Mouse (Mus musculus) kidney, postnatal 0 days (tissue): ENCODE results near the gene Abhd14a. TPM values are rescaled to one million over a fixed set of nuclear protein-coding genes. Genes with fewer than 3 reads are reported as not detected.

Experiments
- ATAC-seq: fragments of 200-750 bp; cut with Nextera tagmentation; replicated peaks from 2 replicates; pipeline ENCODE4 v1.8.0; 2017; ENCODE audit warnings: low read depth, moderate number of reproducible peaks, moderate TSS enrichment, moderate library complexity; ENCODE audit not compliant: low FRiP score
- DNase-seq: peaks from one replicate; pipeline ENCODE4 v3.0.0-alpha.2; 2016; ENCODE audit warnings: low spot score
- H3K27ac ChIP-seq: fragments of 300-500 bp; sonication (generic); 2 replicates; pipeline ENCODE4 v1.5.1; 2014; ENCODE audit warnings: mild to moderate bottlenecking
- H3K27me3 ChIP-seq: fragments of 300-500 bp; sonication (generic); 2 replicates; pipeline ENCODE4 v1.6.1; 2014; ENCODE audit warnings: low read length, mixed read lengths; ENCODE audit not compliant: insufficient read depth
- H3K36me3 ChIP-seq: fragments of 300-500 bp; sonication (generic); 2 replicates; pipeline ENCODE4 v1.6.1; 2014; ENCODE audit warnings: low read length, mixed read lengths; ENCODE audit not compliant: insufficient read depth
- H3K4me1 ChIP-seq: fragments of 300-500 bp; sonication (generic); replicated peaks from 2 replicates; pipeline ENCODE4 v1.6.1; 2014; ENCODE audit warnings: antibody characterized with exemption, low read length, mixed read lengths; ENCODE audit not compliant: insufficient read depth
- H3K4me2 ChIP-seq: fragments of 300-500 bp; sonication (generic); 2 replicates; pipeline ENCODE4 v1.6.1; 2014; ENCODE audit warnings: mild to moderate bottlenecking, low read length, moderate library complexity, mixed read lengths
- H3K4me3 ChIP-seq: fragments of 300-500 bp; sonication (generic); replicated peaks from 2 replicates; pipeline ENCODE4 v1.5.1; 2014; ENCODE audit warnings: low read depth, low read length
- H3K9ac ChIP-seq: fragments of 300-500 bp; sonication (generic); 2 replicates; pipeline ENCODE4 v1.6.1; 2014; ENCODE audit warnings: low read depth, low read length
- H3K9me3 ChIP-seq: fragments of 300-500 bp; sonication (generic); replicated peaks from 2 replicates; pipeline ENCODE4 v1.6.1; 2016; ENCODE audit warnings: low read length, inconsistent platforms, mixed read lengths
- CTCF ChIP-seq: IDR thresholded peaks from 2 replicates; pipeline ENCODE4 v1.5.1; 2016; ENCODE audit warnings: antibody characterized with exemption, low read depth, mild to moderate bottlenecking, moderate library complexity
- WGBS: fragments of 180-500 bp; shearing (Covaris S2); extraction: QIAGEN DNeasy Blood & Tissue Kit; methylation state at CpG from one replicate; pipeline ENCODE4 v1.1.7; 2014; 5-methylcytosine and 5-hydroxymethylcytosine counted together
- polyA plus RNA-seq: library from polyadenylated mRNA; unstranded; fragments of >200 nt; fragmentation: Nextera tagmentation; extraction: Ambion mirVana; gene quantifications from 2 replicates; pipeline ENCODE4 v1.2.1, GENCODE M21; 2015

Abhd14a gene
- polyA plus RNA-seq, 1 experiment from 2014 or later, result 57.0 TPM

GRCm38 (mm10) chr9:106429221-106430014 is 18.1 kb downstream of the Abhd14a start, which contains the start of gene Rpl29:
Gene Rpl29 (plus strand): TSS chr9:106429454.
- Histone ChIP-seq H3K27me3 (no peaks in the 10 kb centered on the region), H3K27ac (peak within 1 kb of the TSS; percentile 97), H3K4me2 (peak within 1 kb of the TSS; percentile 87), H3K36me3 (peaks cover 17% of the 10 kb centered on the region), H3K4me3 (peak within 1 kb of the TSS; percentile 89), H3K4me1 (0 out of 2 replicates have a peak, but pooled peaks cover 3% of the 10 kb centered on the region), H3K9me3 (no peaks in the 10 kb centered on the region), H3K9ac (peak within 1 kb of the TSS; percentile 97)
- TF ChIP-seq CTCF, result no peak
- ATAC-seq (peak; percentile 86), DNase-seq (peak; percentile 99)
- WGBS, result under 1% methylated on average over 55 of the region's 55 CpGs

GRCm38 (mm10) chr9:106428719-106429220 is 18.7 kb downstream of the Abhd14a start:
- peak overlapping the region; percentile 89 for H3K4me3 ChIP-seq
- H3K36me3 ChIP-seq, result peaks cover 17% of the 10 kb centered on the region
- H3K4me2 ChIP-seq, result peak overlapping the region; percentile 80
- 11% methylated on average over 11 of the region's 11 CpGs for WGBS
- ATAC-seq (peak; percentile 65), DNase-seq (peak; percentile 83)
- 0 out of 2 replicates have a peak, but pooled peaks cover 3% of the 10 kb centered on the region for H3K4me1 ChIP-seq
- no peaks in the 10 kb centered on the region for H3K9me3 ChIP-seq
- H3K27ac ChIP-seq, result peak overlapping the region; percentile 97
- H3K27me3 ChIP-seq, result no peaks in the 10 kb centered on the region
- TF ChIP-seq CTCF, result peak; percentile 28; the same call in 1 of the 2 replicates
- H3K9ac ChIP-seq, result peak overlapping the region; percentile 97

- no peaks in the 10 kb centered on the region for H3K36me3 ChIP-seq
- no peak overlapping the region for H3K27ac ChIP-seq
- H3K4me3 ChIP-seq, result no peak overlapping the region
- peak; percentile 75 for ATAC-seq
- H3K27me3 ChIP-seq, result no peaks in the 10 kb centered on the region
- peak overlapping the region; percentile 37 for H3K4me2 ChIP-seq
- no peaks in the 10 kb centered on the region for H3K9me3 ChIP-seq
- H3K4me1 ChIP-seq, result peaks cover 32% of the 10 kb centered on the region
- H3K9ac ChIP-seq, result no peak overlapping the region
- 0% methylated on average over 3 of the region's 3 CpGs for WGBS
- peak; percentile 98 for TF ChIP-seq CTCF
- peak; percentile 95 for DNase-seq
Measured at GRCm38 (mm10) chr9:106421865-106422160, 25.7 kb downstream of the Abhd14a start.

GRCm38 (mm10) chr9:106421033-106421864 is 26.2 kb downstream of the Abhd14a start:
- Histone ChIP-seq H3K4me3 (no peak overlapping the region), H3K4me1 (peaks cover 32% of the 10 kb centered on the region), H3K9me3 (no peaks in the 10 kb centered on the region), H3K27ac (no peak overlapping the region), H3K9ac (0 out of 2 replicates have a peak overlapping the region, but pooled peaks have one; percentile 23), H3K4me2 (peak overlapping the region; percentile 37), H3K27me3 (no peaks in the 10 kb centered on the region), H3K36me3 (no peaks in the 10 kb centered on the region)
- WGBS, result 13% methylated on average over 18 of the region's 18 CpGs
- DNase-seq, result no peak
- ATAC-seq, result peak; percentile 38; the same call in 1 of the 2 replicates
- TF ChIP-seq CTCF, result no peak

- peak; percentile 68 for DNase-seq
Measured at GRCm38 (mm10) chr9:106420608-106421007, 26.9 kb downstream of the Abhd14a start.

More at GRCm38 (mm10) chr9:106420608-106421007, 26.9 kb downstream of the Abhd14a start:
- H3K4me1 ChIP-seq, result peaks cover 32% of the 10 kb centered on the region
- no peak for TF ChIP-seq CTCF
- no peak for ATAC-seq
- WGBS, result 7% methylated on average over 2 of the region's 2 CpGs
- no peaks in the 10 kb centered on the region for H3K9me3 ChIP-seq
- peak overlapping the region; percentile 37; the same call in 1 of the 2 replicates for H3K4me2 ChIP-seq
- H3K27ac ChIP-seq, result no peak overlapping the region
- no peak overlapping the region for H3K4me3 ChIP-seq
- no peaks in the 10 kb centered on the region for H3K27me3 ChIP-seq
- no peaks in the 10 kb centered on the region for H3K36me3 ChIP-seq
- H3K9ac ChIP-seq, result 0 out of 2 replicates have a peak overlapping the region, but pooled peaks have one; percentile 23
